Mouse (Mus musculus) MEL (cell line): ENCODE data around the gene Polg. TPM values are rescaled to one million over a fixed set of nuclear protein-coding genes. Genes with fewer than 3 reads are reported as not detected.

Source experiments
- DNase-seq: peaks from one replicate; pipeline ENCODE4 v3.0.0; 2011; ENCODE audit warnings: low read depth, low spot score
- H3K27ac ChIP-seq: 2 replicates; pipeline ENCODE4 v1.5.1; 2012; ENCODE audit warnings: low read depth, mild to moderate bottlenecking, control low read depth, low read length, moderate library complexity; ENCODE audit not compliant: control insufficient read depth
- H3K27me3 ChIP-seq, 2 experiments: fragments of 150-350 bp in 1 of 2; sonication (generic) in 1 of 2; 2 replicates each; pipeline ENCODE4 v1.6.1; 2012; ENCODE audit warnings: low read length in 2 of 2, mild to moderate bottlenecking in 2 of 2, improper control_type of control experiment in 1 of 2, moderate library complexity in 1 of 2; ENCODE audit not compliant: insufficient read depth in 2 of 2, control insufficient read depth in 1 of 2
- H3K36me3 ChIP-seq, 2 experiments: 2 replicates each; pipeline ENCODE4 v1.6.1; 2012 to 2014; ENCODE audit warnings: low read length in 2 of 2, improper control_type of control experiment in 1 of 2, inconsistent platforms in 1 of 2, mild to moderate bottlenecking in 1 of 2; ENCODE audit not compliant: insufficient read depth in 2 of 2, control insufficient read depth in 1 of 2
- H3K4me1 ChIP-seq, 2 experiments: fragments of 150-350 bp in 1 of 2; sonication (generic) in 1 of 2; 2 replicates each; pipeline ENCODE4 v1.6.1; 2012; ENCODE audit warnings: low read length in 2 of 2, improper control_type of control experiment in 1 of 2, mild to moderate bottlenecking in 1 of 2; ENCODE audit not compliant: insufficient read depth in 2 of 2, control insufficient read depth in 1 of 2
- H3K4me3 ChIP-seq, 2 experiments: fragments of 150-350 bp in 1 of 2; sonication (generic) in 1 of 2; 2 replicates each; pipeline ENCODE4 v1.5.1; 2012; ENCODE audit warnings: low read depth in 2 of 2, low read length in 2 of 2, mild to moderate bottlenecking in 2 of 2, moderate library complexity in 2 of 2, control low read depth in 1 of 2, improper control_type of control experiment in 1 of 2; ENCODE audit not compliant: control insufficient read depth in 1 of 2, insufficient read depth in 1 of 2
- H3K79me2 ChIP-seq: 2 replicates; pipeline ENCODE4 v1.6.1; 2012; ENCODE audit warnings: mild to moderate bottlenecking, low read length, moderate library complexity; ENCODE audit not compliant: control insufficient read depth, poor library complexity, insufficient read depth
- H3K9ac ChIP-seq: 2 replicates; pipeline ENCODE4 v1.6.1; 2012; ENCODE audit warnings: low read depth, mild to moderate bottlenecking, control low read depth, low read length, moderate library complexity; ENCODE audit not compliant: control insufficient read depth, poor library complexity, severe bottlenecking
- H3K9me3 ChIP-seq: fragments of 150-350 bp; sonication (generic); replicated peaks from 2 replicates; pipeline ENCODE4 v1.6.1; 2012; ENCODE audit warnings: mild to moderate bottlenecking, low read length, improper control_type of control experiment, moderate library complexity; ENCODE audit not compliant: insufficient read depth
- E2F4 ChIP-seq: IDR thresholded peaks from 2 replicates; pipeline ENCODE4 v1.6.1; 2011; ENCODE audit warnings: low read depth, low read length, improper control_type of control experiment, borderline replicate concordance
- ETS1 ChIP-seq: IDR thresholded peaks from 2 replicates; pipeline ENCODE4 v1.6.1; 2012; ENCODE audit warnings: low read depth, mild to moderate bottlenecking, inconsistent platforms, low read length, improper control_type of control experiment, moderate library complexity
- JUND ChIP-seq: IDR thresholded peaks from 2 replicates; pipeline ENCODE4 v1.6.1; 2011; ENCODE audit warnings: low read depth, mild to moderate bottlenecking, improper control_type of control experiment, low read length
- MAX ChIP-seq: IDR thresholded peaks from 2 replicates; pipeline ENCODE4 v1.6.1; 2011; ENCODE audit warnings: low read length, improper control_type of control experiment
- MEF2A ChIP-seq: IDR thresholded peaks from 2 replicates; pipeline ENCODE4 v1.6.1; 2014; ENCODE audit warnings: low read depth, mild to moderate bottlenecking, inconsistent platforms, low read length, improper control_type of control experiment; ENCODE audit not compliant: poor library complexity, insufficient replicate concordance, severe bottlenecking; ENCODE audit errors: extremely low read depth
- MXI1 ChIP-seq: IDR thresholded peaks from 2 replicates; pipeline ENCODE4 v1.6.1; 2011; ENCODE audit warnings: mild to moderate bottlenecking, low read depth, low read length, improper control_type of control experiment
- MYC ChIP-seq: IDR thresholded peaks from 2 replicates; pipeline ENCODE4 v1.6.1; 2011; ENCODE audit warnings: low read depth, mild to moderate bottlenecking, low read length, improper control_type of control experiment, moderate library complexity
- NELFE ChIP-seq: IDR thresholded peaks from 2 replicates; pipeline ENCODE4 v1.6.1; 2011; ENCODE audit warnings: low read depth, low read length, improper control_type of control experiment
- NRF1 ChIP-seq: IDR thresholded peaks from 2 replicates; pipeline ENCODE4 v1.6.1; 2014; ENCODE audit warnings: low read depth, mild to moderate bottlenecking, inconsistent platforms, low read length, improper control_type of control experiment, moderate library complexity; ENCODE audit not compliant: poor library complexity, insufficient read depth, severe bottlenecking
- POLR2A ChIP-seq, 2 experiments: IDR thresholded peaks; 2 replicates each; pipeline ENCODE4 v1.6.1; 2011 to 2012; ENCODE audit warnings: low read length in 2 of 2, mild to moderate bottlenecking in 2 of 2, control low read depth in 1 of 2, improper control_type of control experiment in 1 of 2, low read depth in 1 of 2, moderate library complexity in 1 of 2; ENCODE audit not compliant: control insufficient read depth in 1 of 2, insufficient read depth in 1 of 2, poor library complexity in 1 of 2
- RAD21 ChIP-seq: IDR thresholded peaks from 2 replicates; pipeline ENCODE4 v1.6.1; 2011; ENCODE audit warnings: mild to moderate bottlenecking, low read depth, low read length, improper control_type of control experiment
- RCOR1 ChIP-seq: IDR thresholded peaks from 2 replicates; pipeline ENCODE4 v1.6.1; 2012; ENCODE audit warnings: low read depth, mild to moderate bottlenecking, inconsistent platforms, low read length, improper control_type of control experiment
- SIN3A ChIP-seq: IDR thresholded peaks from 2 replicates; pipeline ENCODE4 v1.6.1; 2012; ENCODE audit warnings: low read length, improper control_type of control experiment, inconsistent platforms
- SMC3 ChIP-seq: IDR thresholded peaks from 2 replicates; pipeline ENCODE4 v1.6.1; 2011; ENCODE audit warnings: low read depth, low read length, improper control_type of control experiment
- TBP ChIP-seq: IDR thresholded peaks from 2 replicates; pipeline ENCODE4 v1.8.0; 2011; ENCODE audit warnings: low read depth, low read length, improper control_type of control experiment
- TCF12 ChIP-seq: IDR thresholded peaks from 2 replicates; pipeline ENCODE4 v1.6.1; 2014; ENCODE audit warnings: low read depth, mild to moderate bottlenecking, inconsistent platforms, low read length, improper control_type of control experiment, moderate library complexity
- ZC3H11A ChIP-seq: IDR thresholded peaks from 2 replicates; pipeline ENCODE4 v1.6.1; 2012; ENCODE audit warnings: low read depth, mild to moderate bottlenecking, inconsistent platforms, low read length, improper control_type of control experiment
- ZKSCAN1 ChIP-seq: IDR thresholded peaks from 2 replicates; pipeline ENCODE4 v1.6.1; 2012; ENCODE audit warnings: low read depth, mild to moderate bottlenecking, inconsistent platforms, low read length, improper control_type of control experiment, moderate library complexity
- ZMIZ1 ChIP-seq: IDR thresholded peaks from 2 replicates; pipeline ENCODE4 v1.6.1; 2012; ENCODE audit warnings: low read depth, mild to moderate bottlenecking, inconsistent platforms, low read length, improper control_type of control experiment, moderate library complexity
- ZNF384 ChIP-seq: IDR thresholded peaks from 2 replicates; pipeline ENCODE4 v1.6.1; 2012; ENCODE audit warnings: low read depth, mild to moderate bottlenecking, inconsistent platforms, low read length, improper control_type of control experiment
- polyA plus RNA-seq, 2 experiments: library from polyadenylated mRNA; stranded (reverse) in 1 of 2; unstranded in 1 of 2; fragments of >175 nt in 1 of 2; fragments of >200 nt in 1 of 2; gene quantifications; 2 replicates each; pipeline versions ENCODE4 v1.2.1 to v1.2.4; 2012; ENCODE audit warnings: low replicate concordance in 2 of 2, low read depth in 1 of 2; ENCODE audit not compliant: insufficient read length in 2 of 2, insufficient read depth in 1 of 2, missing spikeins in 1 of 2
- total RNA-seq: library from RNA; depleted of rRNA; stranded (reverse); fragments of 300-350 nt; gene quantifications from 2 replicates; pipeline ENCODE4 v1.2.3, GENCODE M21; 2012

The Polg gene
- total and polyA plus RNA-seq, 3 experiments: 82.7 to 129 TPM; not detected in 1

- no peaks in the 10 kb centered on the region for H3K36me3 ChIP-seq
- H3K79me2 ChIP-seq: no peaks in the 10 kb centered on the region
- no peak overlapping the region for H3K4me3 ChIP-seq
- no peaks in the 10 kb centered on the region for H3K27me3 ChIP-seq
- no peak overlapping the region for H3K9ac ChIP-seq
- H3K27ac ChIP-seq: no peak overlapping the region
- no peaks in the 10 kb centered on the region for H3K9me3 ChIP-seq
- TF ChIP-seq MAX (no peak), TBP (no peak), RAD21 (no peak), ZMIZ1 (no peak), ZNF384 (no peak), NRF1 (no peak), E2F4 (no peak), NELFE (no peak), SMC3 (no peak), ZKSCAN1 (no peak)
- no peaks in the 10 kb centered on the region for H3K4me1 ChIP-seq
- no peak for DNase-seq
Measured at GRCm38 (mm10) chr7:79503656-79504250, 37.6 kb upstream of the Polg start.

- H3K27me3 ChIP-seq: no peaks in the 10 kb centered on the region
- no peak overlapping the region for H3K4me3 ChIP-seq
- H3K4me1 ChIP-seq: no peaks in the 10 kb centered on the region
- no peak overlapping the region for H3K27ac ChIP-seq
- no peaks in the 10 kb centered on the region for H3K36me3 ChIP-seq
- no peaks in the 10 kb centered on the region for H3K9me3 ChIP-seq
- no peak overlapping the region for H3K9ac ChIP-seq
- no peaks in the 10 kb centered on the region for H3K79me2 ChIP-seq
- DNase-seq: no peak
- TF ChIP-seq JUND (no peak), SIN3A (no peak), ZC3H11A (no peak), SMC3 (no peak), MEF2A (no peak), RCOR1 (no peak), TCF12 (no peak), NRF1 (no peak), POLR2A (IDR thresholded peaks at IDR 0.05; ENCODE audit: control insufficient read depth in 1 of 2, insufficient read depth in 1 of 2, low read depth in 1 of 2, low read length in 2 of 2, poor library complexity in 1 of 2) (no peak), MYC (no peak), ETS1 (no peak), NELFE (no peak), MAX (no peak), MXI1 (no peak), ZNF384 (no peak), E2F4 (no peak)
- TF ChIP-seq, all 39 proteins: peak for 0
Measured at GRCm38 (mm10) chr7:79503103-79503455, 36.9 kb upstream of the Polg start.
